Mouse (Mus musculus): ENCODE results near the gene Stpg4.

- TF ChIP-seq CTCF (IDR thresholded peaks at IDR 0.05; ENCODE audit: extremely low read depth, insufficient read length, insufficient replicate concordance, low read depth, low read length): no peak
- no peak for TF ChIP-seq POLR2A (IDR thresholded peaks at IDR 0.05; ENCODE audit: low read depth, low read length)
Observed at GRCm38 (mm10) chr17:87439441-87439840, 11.9 kb upstream of the Stpg4 start.
